Mouse (Mus musculus) intestine, embryonic 16.5 days (tissue): ENCODE measurements around the gene Tln2. TPM values are rescaled to one million over a fixed set of nuclear protein-coding genes. Genes with fewer than 3 reads are reported as not detected.

ENCODE experiments used
- ATAC-seq: fragments of 200-750 bp; cut with Nextera tagmentation; 2 replicates; pipeline ENCODE4 v1.8.0; 2017; ENCODE audit warnings: moderate TSS enrichment, moderate library complexity
- H3K27ac ChIP-seq: fragments of 300-500 bp; sonication (generic); 2 replicates; pipeline ENCODE4 v1.5.1; 2014; ENCODE audit warnings: mild to moderate bottlenecking, low read length
- H3K27me3 ChIP-seq: fragments of 300-500 bp; sonication (generic); replicated peaks from 2 replicates; pipeline ENCODE4 v1.6.1; 2014; ENCODE audit warnings: low read length, control low read depth, mixed read lengths; ENCODE audit not compliant: control insufficient read depth, insufficient read depth
- H3K36me3 ChIP-seq: fragments of 300-500 bp; sonication (generic); 2 replicates; pipeline ENCODE4 v1.6.1; 2014; ENCODE audit warnings: low read length, control low read depth; ENCODE audit not compliant: control insufficient read depth, insufficient read depth
- H3K4me1 ChIP-seq: fragments of 300-500 bp; sonication (generic); 2 replicates; pipeline ENCODE4 v1.6.1; 2014; ENCODE audit warnings: low read length, control low read depth, mixed read lengths; ENCODE audit not compliant: control insufficient read depth, insufficient read depth
- H3K4me2 ChIP-seq: fragments of 300-500 bp; sonication (generic); 2 replicates; pipeline ENCODE4 v1.6.1; 2014; ENCODE audit warnings: low read depth, low read length, control low read depth
- H3K4me3 ChIP-seq: fragments of 300-500 bp; sonication (generic); 2 replicates; pipeline ENCODE4 v1.5.1; 2014; ENCODE audit warnings: mild to moderate bottlenecking, low read length
- H3K9ac ChIP-seq: fragments of 300-500 bp; sonication (generic); 2 replicates; pipeline ENCODE4 v1.6.1; 2014; ENCODE audit warnings: low read depth, low read length
- H3K9me3 ChIP-seq: fragments of 300-500 bp; sonication (generic); 2 replicates; pipeline ENCODE4 v1.6.1; 2016; ENCODE audit warnings: low read length, control low read depth; ENCODE audit not compliant: control insufficient read depth
- WGBS: fragments of 180-500 bp; shearing (Covaris S2); extraction: QIAGEN DNeasy Blood & Tissue Kit; methylation state at CpG from one replicate; pipeline ENCODE4 v1.1.7; 2014; 5-methylcytosine and 5-hydroxymethylcytosine counted together
- polyA plus RNA-seq: library from polyadenylated mRNA; unstranded; fragments of >200 nt; fragmentation: Nextera tagmentation; extraction: Ambion mirVana; gene quantifications from 2 replicates; pipeline ENCODE4 v1.2.1, GENCODE M21; 2015

The Tln2 gene
- polyA plus RNA-seq, 1 experiment from 2014 or later, result 19.8 TPM

DNA sequence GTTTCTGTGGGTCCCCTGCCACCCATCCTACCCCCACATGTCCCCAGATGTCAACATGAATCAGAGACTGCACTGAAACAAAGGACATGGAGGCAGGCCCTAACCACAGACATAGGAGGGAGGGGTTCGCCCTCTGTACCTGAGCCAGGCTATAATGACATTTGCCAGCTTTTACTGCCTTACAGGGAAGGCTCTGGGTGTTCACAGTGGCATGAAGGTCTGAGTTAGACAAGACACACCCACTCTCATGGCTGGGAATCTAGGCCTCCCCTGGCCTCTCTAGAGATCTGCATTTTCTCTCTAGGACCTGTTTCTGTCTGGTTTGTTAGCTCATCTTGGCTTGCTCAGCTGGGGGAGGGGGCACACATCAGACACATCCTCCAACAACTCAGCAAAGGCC lies 380.8 kb downstream of the Tln2 start:
- H3K36me3 ChIP-seq, result no peaks in the 10 kb centered on the region
- H3K27me3 ChIP-seq, result no peaks in the 10 kb centered on the region
- H3K9ac ChIP-seq, result no peak overlapping the region
- 65% methylated on average over 1 of the region's 1 CpGs for WGBS
- no peak overlapping the region for H3K4me3 ChIP-seq
- no peaks in the 10 kb centered on the region; the same call in 1 of the 2 replicates for H3K9me3 ChIP-seq
- H3K27ac ChIP-seq, result peak overlapping the region; percentile 70
- H3K4me2 ChIP-seq, result no peak overlapping the region
- ATAC-seq, result peak; percentile 85
- peaks cover 18% of the 10 kb centered on the region; the same call in 1 of the 2 replicates for H3K4me1 ChIP-seq

DNA sequence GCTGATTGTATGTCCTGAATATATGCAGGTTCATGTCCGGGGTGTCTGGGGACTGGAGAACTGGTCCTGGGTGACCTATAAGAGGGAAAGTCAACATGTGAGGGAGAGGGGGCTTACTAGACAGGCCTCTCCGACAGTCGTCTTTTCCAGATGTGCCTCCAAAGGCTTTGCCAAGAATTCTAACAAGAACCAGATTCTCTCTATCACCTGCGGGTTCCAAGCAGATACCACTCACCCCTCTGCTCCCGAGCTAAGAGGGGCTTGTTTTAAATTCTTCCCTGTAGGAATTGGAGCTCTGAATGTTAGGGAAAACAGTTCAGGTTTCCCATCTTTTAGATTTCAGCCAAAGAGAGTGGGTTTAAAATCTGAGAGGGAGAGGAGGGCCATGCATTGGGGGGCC lies 381.3 kb downstream of the Tln2 start:
- 67% methylated on average over 5 of the region's 5 CpGs for WGBS

DNA sequence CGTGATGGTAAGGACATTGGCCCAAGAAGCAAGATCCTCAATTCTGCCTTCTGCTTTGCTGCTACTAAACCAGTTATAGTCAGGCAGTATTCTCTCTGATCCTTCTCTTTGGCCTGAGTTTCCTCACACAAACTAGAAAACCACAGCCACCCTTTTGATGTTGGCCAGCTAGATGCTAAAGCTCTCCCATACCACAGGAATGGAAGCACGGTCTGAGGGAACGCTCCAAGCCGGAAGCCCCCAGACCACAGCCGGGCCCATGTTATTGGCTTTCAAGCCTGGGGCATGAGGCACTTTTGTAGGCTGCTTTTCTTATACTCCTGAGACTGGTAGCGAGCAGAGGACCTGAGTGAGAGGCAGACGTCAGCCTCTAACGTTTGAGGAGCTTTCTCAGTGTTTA lies 383.4 kb downstream of the Tln2 start:
- no peak overlapping the region for H3K27ac ChIP-seq
- no peak overlapping the region for H3K4me2 ChIP-seq
- no peaks in the 10 kb centered on the region; the same call in 1 of the 2 replicates for H3K9me3 ChIP-seq
- H3K4me1 ChIP-seq, result peaks cover 16% of the 10 kb centered on the region; the same call in 1 of the 2 replicates
- 77% methylated on average over 8 of the region's 8 CpGs for WGBS
- ATAC-seq, result no peak
- no peak overlapping the region for H3K9ac ChIP-seq
- H3K27me3 ChIP-seq, result no peaks in the 10 kb centered on the region
- no peaks in the 10 kb centered on the region for H3K36me3 ChIP-seq
- H3K4me3 ChIP-seq, result no peak overlapping the region

More for the DNA sequence above, 381.3 kb downstream of the Tln2 start:
- H3K27me3 ChIP-seq, result no peaks in the 10 kb centered on the region
- peaks cover 18% of the 10 kb centered on the region; the same call in 1 of the 2 replicates for H3K4me1 ChIP-seq
- peak overlapping the region; percentile 70 for H3K27ac ChIP-seq
- ATAC-seq, result no peak
- H3K9me3 ChIP-seq, result no peaks in the 10 kb centered on the region; the same call in 1 of the 2 replicates
- no peak overlapping the region for H3K9ac ChIP-seq
- H3K4me2 ChIP-seq, result no peak overlapping the region
- H3K36me3 ChIP-seq, result no peaks in the 10 kb centered on the region
- H3K4me3 ChIP-seq, result no peak overlapping the region

DNA sequence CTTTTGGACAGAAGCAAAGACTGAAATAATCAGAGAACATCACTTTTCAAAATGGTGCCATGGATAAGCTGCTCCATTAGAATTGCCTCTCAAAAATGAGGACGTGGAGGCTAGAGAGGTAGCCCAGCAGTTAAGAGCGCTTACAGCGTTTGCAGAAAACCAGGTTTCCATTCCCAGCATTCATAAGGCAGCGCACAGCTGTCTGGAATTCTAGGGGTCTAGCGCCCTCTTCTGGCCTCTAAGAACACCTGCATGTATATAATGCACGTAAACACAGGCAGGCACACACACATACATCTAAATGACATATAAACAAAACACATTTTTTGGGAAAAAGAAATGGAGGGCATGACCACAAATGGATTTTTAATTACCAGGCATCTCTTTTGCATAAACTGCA lies 385.7 kb downstream of the Tln2 start:
- ATAC-seq, result no peak
- Histone ChIP-seq H3K4me3 (no peak overlapping the region), H3K27ac (no peak overlapping the region), H3K4me1 (peaks cover 14% of the 10 kb centered on the region; the same call in 1 of the 2 replicates), H3K4me2 (no peak overlapping the region), H3K9ac (no peak overlapping the region), H3K36me3 (no peaks in the 10 kb centered on the region), H3K9me3 (no peaks in the 10 kb centered on the region), H3K27me3 (no peaks in the 10 kb centered on the region)
- 87% methylated on average over 6 of the region's 6 CpGs for WGBS

DNA sequence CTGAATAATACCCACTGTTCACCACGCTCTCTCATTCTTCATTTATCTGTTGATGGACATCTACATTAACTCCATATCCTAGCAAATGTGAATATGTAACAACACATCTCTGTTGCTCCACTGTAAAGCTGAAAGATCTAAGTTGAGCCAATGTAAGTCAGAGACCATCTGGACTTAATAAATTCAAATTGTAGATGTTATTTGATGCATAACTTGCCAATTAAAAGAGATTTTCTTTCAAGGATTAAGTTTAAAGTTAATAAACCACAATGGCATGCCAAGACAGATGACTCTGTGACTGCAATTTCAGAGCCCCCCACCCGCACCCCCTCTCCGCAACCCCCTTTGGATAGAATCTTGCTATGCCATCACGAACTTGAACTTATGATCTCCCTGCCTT lies 386.3 kb downstream of the Tln2 start:
- no peak overlapping the region for H3K4me2 ChIP-seq
- 98% methylated on average over 4 of the region's 4 CpGs for WGBS
- ATAC-seq, result no peak

DNA sequence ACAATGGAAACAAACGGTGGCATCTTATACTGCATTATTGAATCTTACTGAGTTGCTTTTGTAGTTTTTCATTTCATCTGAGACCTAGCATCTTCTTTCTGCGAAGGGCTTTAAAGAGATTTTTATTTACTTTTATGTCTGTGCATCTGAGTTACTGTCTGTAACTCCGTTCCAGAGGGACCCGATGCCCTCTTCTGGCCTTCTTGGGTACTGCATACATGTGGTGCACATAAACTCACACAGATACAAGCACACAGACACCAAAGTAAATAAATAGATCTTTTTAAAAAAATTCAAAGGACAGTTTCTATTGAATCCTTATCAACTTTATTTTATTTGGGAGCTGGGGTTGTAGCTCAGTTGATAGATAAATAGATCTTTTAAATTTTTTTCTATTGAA lies 388.1 kb downstream of the Tln2 start:
- Histone ChIP-seq H3K36me3 (no peaks in the 10 kb centered on the region), H3K27me3 (no peaks in the 10 kb centered on the region), H3K27ac (no peak overlapping the region), H3K9me3 (no peaks in the 10 kb centered on the region), H3K4me3 (no peak overlapping the region), H3K9ac (no peak overlapping the region), H3K4me2 (no peak overlapping the region), H3K4me1 (0 out of 2 replicates have a peak, but pooled peaks cover under 1% of the 10 kb centered on the region)
- WGBS, result 92% methylated on average over 4 of the region's 4 CpGs
- ATAC-seq, result no peak

More for the DNA sequence above, 386.3 kb downstream of the Tln2 start:
- no peaks in the 10 kb centered on the region for H3K9me3 ChIP-seq
- no peak overlapping the region for H3K27ac ChIP-seq
- no peaks in the 10 kb centered on the region for H3K36me3 ChIP-seq
- no peak overlapping the region for H3K4me3 ChIP-seq
- peaks cover 8% of the 10 kb centered on the region; the same call in 1 of the 2 replicates for H3K4me1 ChIP-seq
- H3K27me3 ChIP-seq, result no peaks in the 10 kb centered on the region
- no peak overlapping the region for H3K9ac ChIP-seq

DNA sequence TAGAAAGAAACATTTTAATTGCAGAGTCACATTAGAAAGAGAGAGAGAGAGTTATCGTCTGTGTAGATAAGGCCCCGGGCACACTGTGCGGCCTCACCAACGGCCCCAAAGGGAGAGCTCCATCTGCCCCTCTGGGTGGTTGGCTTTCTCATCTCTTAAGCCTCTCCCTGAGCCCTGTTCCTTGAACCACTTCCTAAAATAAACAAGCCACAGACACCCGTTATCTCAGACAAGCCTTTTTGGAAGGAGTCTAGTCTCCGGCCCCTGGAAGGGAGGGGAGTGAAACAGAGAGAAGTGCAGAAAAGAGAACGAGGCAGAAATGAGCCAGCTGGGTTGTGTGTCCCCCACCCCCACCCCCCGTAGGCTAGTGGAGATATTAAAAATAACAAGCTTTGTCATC lies 388.7 kb downstream of the Tln2 start:
- no peaks in the 10 kb centered on the region for H3K27me3 ChIP-seq
- 47% methylated on average over 8 of the region's 8 CpGs for WGBS
- no peak overlapping the region for H3K27ac ChIP-seq
- no peak overlapping the region for H3K4me2 ChIP-seq
- no peaks in the 10 kb centered on the region for H3K36me3 ChIP-seq
- H3K9ac ChIP-seq, result no peak overlapping the region
- no peaks in the 10 kb centered on the region for H3K4me1 ChIP-seq
- no peak overlapping the region for H3K4me3 ChIP-seq
- no peak for ATAC-seq
- no peaks in the 10 kb centered on the region for H3K9me3 ChIP-seq

DNA sequence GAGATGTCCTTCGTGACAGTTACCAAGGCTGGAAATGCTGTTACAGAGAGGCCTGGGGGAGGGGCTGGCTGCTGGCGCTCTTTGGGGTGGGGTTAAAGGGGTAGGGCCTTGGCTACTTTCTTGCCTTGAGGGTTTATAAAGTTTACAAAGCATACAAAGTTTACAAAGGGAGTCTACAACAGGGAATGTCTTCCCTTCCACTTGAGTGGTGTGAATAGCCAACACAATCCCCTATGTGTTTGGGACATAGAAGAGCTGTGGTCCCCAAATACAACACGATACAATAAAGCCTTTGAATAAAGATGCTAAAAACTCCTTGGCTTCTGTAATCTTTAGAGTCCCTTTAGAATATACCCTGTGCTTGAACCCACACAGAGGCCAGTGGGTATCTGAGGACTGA lies 389.5 kb downstream of the Tln2 start:
- 74% methylated on average over 3 of the region's 3 CpGs for WGBS
- Histone ChIP-seq H3K27ac (no peak overlapping the region), H3K4me3 (no peak overlapping the region), H3K9ac (no peak overlapping the region), H3K27me3 (no peaks in the 10 kb centered on the region), H3K4me1 (no peaks in the 10 kb centered on the region), H3K36me3 (no peaks in the 10 kb centered on the region), H3K4me2 (no peak overlapping the region), H3K9me3 (no peaks in the 10 kb centered on the region)
- ATAC-seq, result no peak
